Mouse (Mus musculus): ENCODE data around the gene N4bp3. TPM values are rescaled to one million over a fixed set of nuclear protein-coding genes. Genes with fewer than 3 reads are reported as not detected.

Gene N4bp3
- total and polyA plus RNA-seq, 3 experiments, result 19.1 to 22.1 (median 21.2) TPM

DNA sequence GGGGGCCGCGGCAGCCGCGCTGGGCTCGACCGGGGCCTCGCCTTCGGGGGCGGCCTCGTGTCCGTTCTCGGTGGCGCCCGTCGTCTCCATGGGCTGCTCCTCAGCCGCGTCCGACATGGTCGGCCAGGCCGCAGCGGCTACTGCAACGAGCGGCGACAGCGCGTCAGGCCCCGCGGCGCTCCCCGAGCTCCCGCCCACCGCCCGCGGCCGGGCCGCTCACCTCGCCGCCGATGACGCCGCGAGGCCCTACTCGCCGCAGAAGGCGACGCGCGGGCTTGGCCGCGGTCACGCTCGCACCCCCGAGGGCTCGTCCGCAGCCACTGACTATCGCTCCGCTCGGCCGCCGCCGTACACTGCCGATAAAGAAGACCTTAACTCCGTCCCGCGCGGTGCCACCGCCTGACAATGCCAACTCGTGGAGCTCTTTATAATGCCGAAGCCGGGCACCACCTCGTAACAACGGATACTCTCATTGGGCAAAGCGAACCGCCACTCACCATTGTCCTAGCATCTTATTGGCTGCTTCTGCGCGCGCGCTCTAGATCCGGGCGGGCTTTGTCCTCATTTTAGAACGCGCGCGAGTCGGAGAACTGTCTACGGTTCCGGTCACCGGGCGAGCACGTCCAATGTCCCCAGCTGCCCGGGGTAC is 44.1 kb downstream of the N4bp3 start, which contains the start of gene Hnrnpab:
Gene Hnrnpab (minus strand): TSS at position 401 of the 649 bp plus-strand sequence.
- TF ChIP-seq MEF2A (IDR thresholded peaks at IDR 0.05; ENCODE audit: borderline replicate concordance, low read depth, low read length) (0 out of 2 replicates have a peak, but pooled peaks have one; percentile 8), ETS1 (conservative IDR thresholded peaks at IDR 0.05; ENCODE audit: low read depth, low read length) (no peak), CHD2 (IDR thresholded peaks at IDR 0.05; ENCODE audit: low read length) (peak; percentile 97), GABPA (IDR thresholded peaks at IDR 0.05; ENCODE audit: insufficient replicate concordance, low read depth, low read length) (no peak), USF2 (conservative IDR thresholded peaks at IDR 0.05; ENCODE audit: low read depth, low read length) (no peak), KAT2A (IDR thresholded peaks at IDR 0.05; ENCODE audit: insufficient replicate concordance, low read length) (peak; percentile 91), MXI1 (IDR thresholded peaks at IDR 0.05; ENCODE audit: low read depth, low read length) (peak; percentile 95), POLR2AphosphoS2 (IDR thresholded peaks at IDR 0.05; ENCODE audit: low read depth, low read length) (peak; percentile 98), MAX (IDR thresholded peaks at IDR 0.05; ENCODE audit: low read length) (peak; percentile 87), HCFC1 (IDR thresholded peaks at IDR 0.05; ENCODE audit: low read depth, low read length) (peak; percentile 84), CTCF (conservative IDR thresholded peaks at IDR 0.05 in 1 of 2, IDR thresholded peaks at IDR 0.05 in 1 of 2; ENCODE audit: low read depth in 2 of 2, low read length in 2 of 2) (no peak), ELF1 (IDR thresholded peaks at IDR 0.05; ENCODE audit: low read depth, low read length) (peak; percentile 84), E2F4 (IDR thresholded peaks at IDR 0.05; ENCODE audit: insufficient replicate concordance, low read depth, low read length) (peak; percentile 96; the same call in 1 of the 2 replicates), TCF12 (IDR thresholded peaks at IDR 0.05; ENCODE audit: low read depth, low read length) (peak; percentile 97), POLR2A (IDR thresholded peaks at IDR 0.05; ENCODE audit: low read depth, low read length) (peak; percentile 100), NELFE (IDR thresholded peaks at IDR 0.05; ENCODE audit: low read depth, low read length) (peak; percentile 100), ZC3H11A (IDR thresholded peaks at IDR 0.05; ENCODE audit: low read depth, low read length) (no peak), TBP (conservative IDR thresholded peaks at IDR 0.05; ENCODE audit: low read depth, low read length) (peak; percentile 98), IRF4 (IDR thresholded peaks at IDR 0.05; ENCODE audit: low read depth, low read length) (no peak), MYC (IDR thresholded peaks at IDR 0.05; ENCODE audit: low read depth, low read length) (peak; percentile 98), ZMIZ1 (IDR thresholded peaks at IDR 0.05; ENCODE audit: low read depth, low read length) (peak; percentile 100), NRF1 (IDR thresholded peaks at IDR 0.05; ENCODE audit: low read depth, low read length) (peak; percentile 83), SIN3A (IDR thresholded peaks at IDR 0.05; ENCODE audit: low read length) (peak; percentile 93)
- dilution Hi-C loops (cut with MboI; ENCODE audit: extremely low pct_ligation_motif_present, extremely low pct_unique_long_range_greater_than_20kb, low sequenced_read_pairs), result no loop called here
- in situ Hi-C loops (cut with MboI; ENCODE audit: low pct_ligation_motif_present, low pct_unique_long_range_greater_than_20kb, low sequenced_read_pairs), result no loop called here
- Histone ChIP-seq H3K27ac (ENCODE audit: insufficient read depth, low read depth) (peak within 1 kb of the TSS; percentile 79), H3K27me3 (replicated peaks) (no peaks in the 10 kb centered on the region), H3K4me2 (ENCODE audit: insufficient read depth, low read depth, poor library complexity, severe bottlenecking) (peak within 1 kb of the TSS; percentile 95), H3K4me3 (replicated peaks in 1 of 3; ENCODE audit: low read depth in 2 of 3, low read length in 2 of 3, poor library complexity in 1 of 3) (peak within 1 kb of the TSS; percentile 88 to 99 (median 97)), H3K36me3 (replicated peaks in 1 of 2; ENCODE audit: control insufficient read depth in 1 of 2, insufficient read depth in 1 of 2, low read length in 1 of 2) (peaks cover 37 to 43% of the 10 kb centered on the region in 2 experiments), H3K4me1 (ENCODE audit: control insufficient read depth in 1 of 2, insufficient read depth in 2 of 2) (peaks cover 5 to 49% of the 10 kb centered on the region in 2 experiments), H3K79me2 (replicated peaks; ENCODE audit: control insufficient read depth, extremely low read depth, insufficient read depth, poor library complexity, severe bottlenecking) (peaks cover 50% of the 10 kb centered on the region), H3K9ac (ENCODE audit: insufficient read depth, low read depth) (peak within 1 kb of the TSS; percentile 97), H3K9me3 (replicated peaks; ENCODE audit: low read length) (no peaks in the 10 kb centered on the region)
- DNase-seq (ENCODE audit: extremely low read depth), result peak; percentile 99
